Mouse (Mus musculus) forebrain, embryonic 13.5 days (tissue): ENCODE data around the gene Acss1. TPM values are rescaled to one million over a fixed set of nuclear protein-coding genes. Genes with fewer than 3 reads are reported as not detected.

Source experiments
- ATAC-seq: fragments of 200-750 bp; cut with Nextera tagmentation; 2 replicates; pipeline ENCODE4 v1.8.0; 2017
- H3K27ac ChIP-seq: fragments of 300-500 bp; sonication (generic); 2 replicates; pipeline ENCODE4 v1.5.1; 2015; ENCODE audit warnings: inconsistent platforms, mild to moderate bottlenecking, moderate library complexity
- H3K27me3 ChIP-seq: fragments of 300-500 bp; sonication (generic); 2 replicates; pipeline ENCODE4 v1.6.1; 2015; ENCODE audit warnings: mild to moderate bottlenecking, inconsistent platforms
- H3K36me3 ChIP-seq: fragments of 300-500 bp; sonication (generic); 2 replicates; pipeline ENCODE4 v1.6.1; 2015; ENCODE audit warnings: mild to moderate bottlenecking, inconsistent platforms; ENCODE audit not compliant: poor library complexity, severe bottlenecking
- H3K4me1 ChIP-seq: fragments of 300-500 bp; sonication (generic); 2 replicates; pipeline ENCODE4 v1.6.1; 2015; ENCODE audit warnings: inconsistent platforms
- H3K4me2 ChIP-seq: fragments of 300-500 bp; sonication (generic); 2 replicates; pipeline ENCODE4 v1.6.1; 2015; ENCODE audit warnings: inconsistent platforms, mild to moderate bottlenecking, moderate library complexity
- H3K4me3 ChIP-seq: fragments of 300-500 bp; sonication (generic); 2 replicates; pipeline ENCODE4 v1.5.1; 2015; ENCODE audit warnings: mild to moderate bottlenecking, inconsistent platforms
- H3K9ac ChIP-seq: fragments of 300-500 bp; sonication (generic); 2 replicates; pipeline ENCODE4 v1.6.1; 2015; ENCODE audit warnings: mild to moderate bottlenecking, inconsistent platforms
- H3K9me3 ChIP-seq: fragments of 300-500 bp; sonication (generic); replicated peaks from 2 replicates; pipeline ENCODE4 v1.6.1; 2016; ENCODE audit warnings: inconsistent platforms
- WGBS: fragments of 180-500 bp; shearing (Covaris S2); methylation state at CpG from one replicate; pipeline ENCODE4 v1.1.7; 2015; 5-methylcytosine and 5-hydroxymethylcytosine counted together
- polyA plus RNA-seq: library from polyadenylated mRNA; unstranded; fragments of >200 nt; fragmentation: Nextera tagmentation; extraction: Ambion mirVana; gene quantifications from 2 replicates; pipeline ENCODE4 v1.2.1, GENCODE M21; 2015

The Acss1 gene
- polyA plus RNA-seq, 1 experiment from 2014 or later = 34.1 TPM

- WGBS = 78% methylated on average over 6 of the region's 6 CpGs
- no peak overlapping the region for H3K27ac ChIP-seq
- peaks cover 82% of the 10 kb centered on the region for H3K36me3 ChIP-seq
- no peak overlapping the region for H3K4me3 ChIP-seq
- ATAC-seq = no peak
- no peak overlapping the region for H3K9ac ChIP-seq
- no peak overlapping the region for H3K4me2 ChIP-seq
- no peaks in the 10 kb centered on the region for H3K4me1 ChIP-seq
- H3K9me3 ChIP-seq = no peaks in the 10 kb centered on the region
- no peaks in the 10 kb centered on the region for H3K27me3 ChIP-seq
Measured at GRCm38 (mm10) chr2:150627140-150627539, 41.2 kb downstream of the Acss1 start.

- H3K9me3 ChIP-seq = no peaks in the 10 kb centered on the region
- no peak for ATAC-seq
- H3K27ac ChIP-seq = no peak overlapping the region
- no peaks in the 10 kb centered on the region for H3K27me3 ChIP-seq
- H3K4me2 ChIP-seq = no peak overlapping the region
- no peak overlapping the region for H3K9ac ChIP-seq
- H3K36me3 ChIP-seq = peaks cover 93% of the 10 kb centered on the region
- H3K4me3 ChIP-seq = no peak overlapping the region
- H3K4me1 ChIP-seq = no peaks in the 10 kb centered on the region
- WGBS = 94% methylated on average over 8 of the region's 8 CpGs
Measured at GRCm38 (mm10) chr2:150624926-150625325, 43.4 kb downstream of the Acss1 start.

GRCm38 (mm10) chr2:150623957-150624356 is 44.3 kb downstream of the Acss1 start:
- peaks cover 93% of the 10 kb centered on the region for H3K36me3 ChIP-seq
- H3K27me3 ChIP-seq = no peaks in the 10 kb centered on the region
- H3K9ac ChIP-seq = no peak overlapping the region
- H3K4me2 ChIP-seq = no peak overlapping the region
- no peak overlapping the region for H3K27ac ChIP-seq
- no peak for ATAC-seq
- WGBS = 94% methylated on average over 3 of the region's 3 CpGs
- no peaks in the 10 kb centered on the region for H3K9me3 ChIP-seq
- H3K4me3 ChIP-seq = no peak overlapping the region
- H3K4me1 ChIP-seq = no peaks in the 10 kb centered on the region

- Histone ChIP-seq H3K27ac (no peak overlapping the region), H3K4me1 (no peaks in the 10 kb centered on the region), H3K4me2 (no peak overlapping the region), H3K36me3 (peaks cover 91% of the 10 kb centered on the region), H3K9me3 (no peaks in the 10 kb centered on the region), H3K9ac (no peak overlapping the region), H3K4me3 (no peak overlapping the region), H3K27me3 (no peaks in the 10 kb centered on the region)
- ATAC-seq = no peak
- 82% methylated on average over 3 of the region's 3 CpGs for WGBS
Measured at GRCm38 (mm10) chr2:150621698-150622097, 46.6 kb downstream of the Acss1 start.

- no peak overlapping the region for H3K4me3 ChIP-seq
- H3K36me3 ChIP-seq = no peaks in the 10 kb centered on the region
- no peaks in the 10 kb centered on the region for H3K27me3 ChIP-seq
- peaks cover 15% of the 10 kb centered on the region for H3K4me1 ChIP-seq
- no peak overlapping the region for H3K4me2 ChIP-seq
- no peak overlapping the region for H3K27ac ChIP-seq
- no peak for ATAC-seq
- WGBS = 81% methylated on average over 3 of the region's 3 CpGs
- no peaks in the 10 kb centered on the region for H3K9me3 ChIP-seq
- no peak overlapping the region for H3K9ac ChIP-seq
Measured at GRCm38 (mm10) chr2:150610097-150610496, 58.2 kb downstream of the Acss1 start.

GRCm38 (mm10) chr2:150608872-150609560 is 59.3 kb downstream of the Acss1 start:
- no peaks in the 10 kb centered on the region for H3K27me3 ChIP-seq
- peak overlapping the region; percentile 82 for H3K4me2 ChIP-seq
- no peaks in the 10 kb centered on the region for H3K9me3 ChIP-seq
- H3K36me3 ChIP-seq = no peaks in the 10 kb centered on the region
- no peak overlapping the region; the same call in 1 of the 2 replicates for H3K27ac ChIP-seq
- 2% methylated on average over 10 of the region's 10 CpGs for WGBS
- peak overlapping the region; percentile 60 for H3K9ac ChIP-seq
- peaks cover 15% of the 10 kb centered on the region for H3K4me1 ChIP-seq
- ATAC-seq = peak; percentile 70
- H3K4me3 ChIP-seq = peak overlapping the region; percentile 89

GRCm38 (mm10) chr2:150608087-150608799 is 60.1 kb downstream of the Acss1 start, which contains the start of gene Apmap:
TSS of gene Apmap (minus strand) at chr2:150608567.
- Histone ChIP-seq H3K9ac (peak within 1 kb of the TSS; percentile 82), H3K4me1 (peaks cover 15% of the 10 kb centered on the region), H3K27ac (peak within 1 kb of the TSS; percentile 40; the same call in 1 of the 2 replicates), H3K4me3 (peak within 1 kb of the TSS; percentile 89), H3K27me3 (no peaks in the 10 kb centered on the region), H3K9me3 (no peaks in the 10 kb centered on the region), H3K36me3 (no peaks in the 10 kb centered on the region), H3K4me2 (peak within 1 kb of the TSS; percentile 82)
- ATAC-seq = peak; percentile 98
- 0% methylated on average over 41 of the region's 42 CpGs for WGBS

- WGBS = 81% methylated on average over 1 of the region's 1 CpGs
- no peaks in the 10 kb centered on the region for H3K27me3 ChIP-seq
- H3K9ac ChIP-seq = no peak overlapping the region; the same call in 1 of the 2 replicates
- peak overlapping the region; percentile 89 for H3K4me3 ChIP-seq
- peak overlapping the region; percentile 82 for H3K4me2 ChIP-seq
- H3K27ac ChIP-seq = no peak overlapping the region
- H3K9me3 ChIP-seq = no peaks in the 10 kb centered on the region
- no peaks in the 10 kb centered on the region for H3K36me3 ChIP-seq
- no peak for ATAC-seq
- peaks cover 15% of the 10 kb centered on the region for H3K4me1 ChIP-seq
Measured at GRCm38 (mm10) chr2:150607086-150607485, 61.2 kb downstream of the Acss1 start.

GRCm38 (mm10) chr2:150604802-150605201 is 63.5 kb downstream of the Acss1 start:
- Histone ChIP-seq H3K27ac (no peak overlapping the region), H3K4me3 (no peak overlapping the region), H3K4me1 (peaks cover 15% of the 10 kb centered on the region), H3K27me3 (no peaks in the 10 kb centered on the region), H3K36me3 (no peaks in the 10 kb centered on the region), H3K9ac (no peak overlapping the region), H3K4me2 (no peak overlapping the region), H3K9me3 (no peaks in the 10 kb centered on the region)
- 83% methylated on average over 2 of the region's 2 CpGs for WGBS
- no peak for ATAC-seq

GRCm38 (mm10) chr2:150602166-150602565 is 66.1 kb downstream of the Acss1 start:
- H3K9ac ChIP-seq = no peak overlapping the region
- H3K9me3 ChIP-seq = no peaks in the 10 kb centered on the region
- H3K36me3 ChIP-seq = no peaks in the 10 kb centered on the region
- H3K4me1 ChIP-seq = peaks cover 3% of the 10 kb centered on the region
- 94% methylated on average over 2 of the region's 2 CpGs for WGBS
- no peak overlapping the region for H3K4me2 ChIP-seq
- no peak for ATAC-seq
- H3K4me3 ChIP-seq = no peak overlapping the region
- H3K27ac ChIP-seq = no peak overlapping the region
- no peaks in the 10 kb centered on the region for H3K27me3 ChIP-seq

- peaks cover 4% of the 10 kb centered on the region; the same call in 1 of the 2 replicates for H3K36me3 ChIP-seq
- no peak overlapping the region for H3K27ac ChIP-seq
- H3K4me2 ChIP-seq = no peak overlapping the region
- H3K4me3 ChIP-seq = no peak overlapping the region
- H3K27me3 ChIP-seq = no peaks in the 10 kb centered on the region
- H3K4me1 ChIP-seq = no peaks in the 10 kb centered on the region
- no peak overlapping the region for H3K9ac ChIP-seq
- H3K9me3 ChIP-seq = no peaks in the 10 kb centered on the region
- 95% methylated on average over 2 of the region's 2 CpGs for WGBS
- ATAC-seq = no peak
Measured at GRCm38 (mm10) chr2:150600263-150600662, 68.0 kb downstream of the Acss1 start.

- peaks cover 27% of the 10 kb centered on the region for H3K36me3 ChIP-seq
- H3K27ac ChIP-seq = no peak overlapping the region
- no peak overlapping the region for H3K4me2 ChIP-seq
- no peaks in the 10 kb centered on the region for H3K4me1 ChIP-seq
- ATAC-seq = no peak
- H3K4me3 ChIP-seq = no peak overlapping the region
- 96% methylated on average over 3 of the region's 3 CpGs for WGBS
- H3K9ac ChIP-seq = no peak overlapping the region
- no peaks in the 10 kb centered on the region for H3K27me3 ChIP-seq
- no peaks in the 10 kb centered on the region for H3K9me3 ChIP-seq
Measured at GRCm38 (mm10) chr2:150595411-150596190, 72.7 kb downstream of the Acss1 start.
